Mouse (Mus musculus): Measurements from ENCODE around the gene Wwtr1. TPM values are rescaled to one million over a fixed set of nuclear protein-coding genes. Genes with fewer than 3 reads are reported as not detected.
A peak's percentile ranks its signal among the peaks of the same experiment; 100 is the strongest.

Gene Wwtr1
- total RNA-seq, 2 experiments from 2014 or later: 71.6 to 73.3 TPM

- no peak for DNase-seq (ENCODE audit: low spot score in 2 of 2)
Measured at GRCm38 (mm10) chr3:57521876-57522275, 53.8 kb downstream of the Wwtr1 start.

GRCm38 (mm10) chr3:57519995-57520394, 55.7 kb downstream of the Wwtr1 start:
- no peak for DNase-seq (ENCODE audit: low spot score in 2 of 2)

GRCm38 (mm10) chr3:57516146-57516545, 59.6 kb downstream of the Wwtr1 start:
- DNase-seq (ENCODE audit: low spot score in 2 of 2): no peak

GRCm38 (mm10) chr3:57515044-57515443, 60.7 kb downstream of the Wwtr1 start:
- DNase-seq (ENCODE audit: low spot score in 2 of 2): no peak

- DNase-seq (ENCODE audit: low spot score in 2 of 2): peak in 1 of 2 experiments; percentile 36
Measured at GRCm38 (mm10) chr3:57511816-57512586, 63.7 kb downstream of the Wwtr1 start.

GRCm38 (mm10) chr3:57509945-57510675, 65.6 kb downstream of the Wwtr1 start:
- DNase-seq (ENCODE audit: low spot score in 2 of 2): no peak

GRCm38 (mm10) chr3:57505991-57506390, 69.7 kb downstream of the Wwtr1 start:
- peak in 1 of 2 experiments; percentile 33 for DNase-seq (ENCODE audit: low spot score in 2 of 2)

- no peak for DNase-seq (ENCODE audit: low spot score in 2 of 2)
Measured at GRCm38 (mm10) chr3:57504756-57505155, 71.0 kb downstream of the Wwtr1 start.

- DNase-seq (ENCODE audit: low spot score in 2 of 2): no peak
Measured at GRCm38 (mm10) chr3:57501596-57502220, 74.0 kb downstream of the Wwtr1 start.

- no peak for DNase-seq (ENCODE audit: low spot score in 2 of 2)
Measured at GRCm38 (mm10) chr3:57500846-57501245, 74.9 kb downstream of the Wwtr1 start.

- no peak for DNase-seq (ENCODE audit: low spot score in 2 of 2)
Measured at GRCm38 (mm10) chr3:57497791-57498190, 77.9 kb downstream of the Wwtr1 start.

GRCm38 (mm10) chr3:57496428-57496827, 79.3 kb downstream of the Wwtr1 start:
- DNase-seq (ENCODE audit: low spot score in 2 of 2): no peak

GRCm38 (mm10) chr3:57487455-57488153, 88.1 kb downstream of the Wwtr1 start:
- DNase-seq (ENCODE audit: low spot score in 2 of 2): peak in 1 of 2 experiments; percentile 32

GRCm38 (mm10) chr3:57486068-57486467, 89.6 kb downstream of the Wwtr1 start:
- no peak for DNase-seq (ENCODE audit: low spot score in 2 of 2)

GRCm38 (mm10) chr3:57481981-57482380, 93.7 kb downstream of the Wwtr1 start:
- no peak for DNase-seq (ENCODE audit: low spot score in 2 of 2)

- no peak for DNase-seq (ENCODE audit: low spot score in 2 of 2)
Measured at GRCm38 (mm10) chr3:57480640-57481039, 95.1 kb downstream of the Wwtr1 start.

GRCm38 (mm10) chr3:57474421-57474820, 101.3 kb downstream of the Wwtr1 start:
- no peak for DNase-seq (ENCODE audit: low spot score in 2 of 2)

- DNase-seq (ENCODE audit: low spot score in 2 of 2): no peak
Measured at GRCm38 (mm10) chr3:57472407-57472806, 103.3 kb downstream of the Wwtr1 start.

- peak in 1 of 2 experiments; percentile 47 for DNase-seq (ENCODE audit: low spot score in 2 of 2)
Measured at GRCm38 (mm10) chr3:57470981-57471601, 104.6 kb downstream of the Wwtr1 start.

GRCm38 (mm10) chr3:57470326-57470725, 105.4 kb downstream of the Wwtr1 start:
- DNase-seq (ENCODE audit: low spot score in 2 of 2): peak in 1 of 2 experiments; percentile 50

GRCm38 (mm10) chr3:57469325-57469724, 106.4 kb downstream of the Wwtr1 start:
- DNase-seq (ENCODE audit: low spot score in 2 of 2): no peak
